ENCODE assay signal across 19 mouse cellular contexts in the genomic region with DNA sequence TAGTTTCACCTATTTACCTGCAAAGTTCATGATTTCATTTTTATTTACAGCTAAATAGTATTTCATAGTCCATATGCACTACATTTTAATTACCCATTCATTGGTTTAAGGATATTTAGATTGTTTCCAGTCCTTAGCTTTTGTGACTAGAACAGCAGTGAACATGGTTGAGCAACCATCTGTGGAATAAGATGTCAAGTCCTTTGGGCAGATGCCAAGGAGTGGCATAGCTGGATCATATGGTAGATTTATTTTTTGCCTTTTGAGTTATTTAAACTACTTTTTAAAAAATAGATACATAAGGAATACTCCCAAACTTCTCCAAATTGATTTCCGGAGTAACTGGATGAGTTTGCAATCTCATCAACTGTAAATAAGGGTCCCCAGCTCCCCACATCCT.
"Had no signal": no experiment of that assay in that cellular context is flagged by ENCODE, and none has a peak within 500 bp of the region (broad histone marks: within the 10 kb centered on the region; RNA-seq: fewer than 3 reads in every experiment).

No protein-coding gene starts in this region.

- H3K9ac ChIP-seq: lung, embryonic 15.5 days; midbrain, embryonic 12.5 days; neural tube, embryonic 13.5 days; neural tube, embryonic 15.5 days had no signal

- H3K4me1 ChIP-seq: midbrain, embryonic 10.5 days; midbrain, embryonic 12.5 days; neural tube, embryonic 13.5 days; neural tube, embryonic 15.5 days had no signal

- H3K4me3 ChIP-seq: lung, embryonic 15.5 days; midbrain, embryonic 10.5 days; midbrain, embryonic 12.5 days; myocyte; neural tube, embryonic 13.5 days; neural tube, embryonic 15.5 days had no signal

- H3K9me3 ChIP-seq: lung, embryonic 15.5 days; midbrain, embryonic 10.5 days; midbrain, embryonic 12.5 days; neural tube, embryonic 13.5 days; neural tube, embryonic 15.5 days had no signal

- H3K27me3 ChIP-seq: lung, embryonic 15.5 days; midbrain, embryonic 12.5 days; neural tube, embryonic 13.5 days; neural tube, embryonic 15.5 days had no signal

- H3K4me2 ChIP-seq: lung, embryonic 15.5 days; midbrain, embryonic 12.5 days; neural tube, embryonic 13.5 days; neural tube, embryonic 15.5 days had no signal

- DNase-seq: lung, adult 18-20 months; lung, postnatal 10 days; lung, postnatal 4 days; midbrain, embryonic 14.5 days; retina, postnatal 1 day; right cerebral cortex, adult 18-20 months; right cerebral cortex, postnatal 25 days; right cerebral cortex, postnatal 4 days; spleen, adult 18-20 months; thymus, adult 18-20 months; thymus, postnatal 14 days; thymus, postnatal 36 days had no signal

- H3K36me3 ChIP-seq: lung, embryonic 15.5 days; midbrain, embryonic 10.5 days; midbrain, embryonic 12.5 days; neural tube, embryonic 13.5 days; neural tube, embryonic 15.5 days had no signal

- H3K27ac ChIP-seq: lung, embryonic 15.5 days; midbrain, embryonic 10.5 days; midbrain, embryonic 12.5 days; neural tube, embryonic 13.5 days; neural tube, embryonic 15.5 days had no signal

- ATAC-seq: midbrain, embryonic 16.5 days had no signal
